Mouse (Mus musculus) ES-Bruce4 (cell line): ENCODE data around the gene Il22ra1. TPM values are rescaled to one million over a fixed set of nuclear protein-coding genes. Genes with fewer than 3 reads are reported as not detected.

ENCODE experiments used
- H3K27ac ChIP-seq: 2 replicates; pipeline ENCODE4 v1.5.1; 2012; ENCODE audit warnings: low read length, inconsistent platforms; ENCODE audit not compliant: insufficient read depth
- H3K27me3 ChIP-seq: 2 replicates; pipeline ENCODE4 v1.6.1; 2012; ENCODE audit warnings: mild to moderate bottlenecking, low read length, inconsistent platforms; ENCODE audit not compliant: control insufficient read depth, poor library complexity, insufficient read depth, severe bottlenecking
- H3K36me3 ChIP-seq: 2 replicates; pipeline ENCODE4 v1.6.1; 2012; ENCODE audit warnings: inconsistent platforms, mild to moderate bottlenecking, low read length, moderate library complexity; ENCODE audit not compliant: control insufficient read depth, poor library complexity, insufficient read depth, severe bottlenecking
- H3K4me1 ChIP-seq: one replicate; pipeline ENCODE4 v1.8.1; 2011; ENCODE audit warnings: low read length; ENCODE audit not compliant: control insufficient read depth, insufficient read depth
- H3K4me3 ChIP-seq: 2 replicates; pipeline ENCODE4 v1.5.1; 2011; ENCODE audit warnings: low read depth, mild to moderate bottlenecking, low read length
- H3K9ac ChIP-seq: 2 replicates; pipeline ENCODE4 v1.6.1; 2012; ENCODE audit warnings: low read depth, mild to moderate bottlenecking, inconsistent platforms; ENCODE audit not compliant: poor library complexity, severe bottlenecking
- H3K9me3 ChIP-seq: replicated peaks from 2 replicates; pipeline ENCODE4 v1.6.1; 2012; ENCODE audit warnings: mild to moderate bottlenecking, low read length, inconsistent platforms; ENCODE audit not compliant: control insufficient read depth, poor library complexity, insufficient read depth, severe bottlenecking
- CTCF ChIP-seq: IDR thresholded peaks from one replicate; pipeline ENCODE4 v1.8.1; 2011; ENCODE audit warnings: low read depth, low read length
- EP300 ChIP-seq: IDR thresholded peaks from 2 replicates; pipeline ENCODE4 v1.6.1; 2011; ENCODE audit warnings: low read depth, low read length; ENCODE audit not compliant: insufficient read depth
- POLR2A ChIP-seq: IDR thresholded peaks from one replicate; pipeline ENCODE4 v1.8.1; 2011; ENCODE audit warnings: low read length; ENCODE audit not compliant: insufficient read depth
- polyA plus RNA-seq: library from polyadenylated mRNA; stranded (reverse); fragments of >200 nt; gene quantifications from 2 replicates; pipeline ENCODE4 v1.2.4, GENCODE M21; 2011; ENCODE audit warnings: low read depth; ENCODE audit not compliant: missing spikeins, insufficient read depth, insufficient read length

The Il22ra1 gene
- polyA plus RNA-seq, 1 experiment, result not detected

DNA sequence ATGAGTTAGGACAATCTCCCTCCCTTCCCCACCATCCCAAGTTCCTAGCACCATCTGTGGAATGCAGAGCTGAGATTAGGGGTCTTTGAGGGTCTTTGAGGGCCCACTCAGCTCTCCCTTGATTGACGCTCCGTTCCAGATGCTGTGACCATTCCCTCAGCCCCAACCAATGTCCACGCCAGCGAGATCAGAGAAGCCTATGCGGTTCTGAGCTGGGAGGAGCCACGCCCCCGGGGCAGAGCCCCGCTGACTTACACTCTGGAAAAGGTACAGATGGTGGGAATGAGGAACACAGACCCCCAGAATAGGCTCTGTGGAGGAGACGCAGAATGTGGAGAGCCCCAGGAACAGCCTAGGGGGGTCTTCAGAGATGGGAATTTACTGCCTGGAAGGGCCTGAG, 51.7 kb downstream of the Il22ra1 start:
- Histone ChIP-seq H3K27me3 (no peaks in the 10 kb centered on the region), H3K4me1 (no peaks in the 10 kb centered on the region), H3K4me3 (no peak overlapping the region), H3K36me3 (no peaks in the 10 kb centered on the region), H3K27ac (no peak overlapping the region), H3K9me3 (no peaks in the 10 kb centered on the region), H3K9ac (no peak overlapping the region)
- no peak for TF ChIP-seq CTCF
- TF ChIP-seq POLR2A, result no peak
- TF ChIP-seq EP300, result no peak

DNA sequence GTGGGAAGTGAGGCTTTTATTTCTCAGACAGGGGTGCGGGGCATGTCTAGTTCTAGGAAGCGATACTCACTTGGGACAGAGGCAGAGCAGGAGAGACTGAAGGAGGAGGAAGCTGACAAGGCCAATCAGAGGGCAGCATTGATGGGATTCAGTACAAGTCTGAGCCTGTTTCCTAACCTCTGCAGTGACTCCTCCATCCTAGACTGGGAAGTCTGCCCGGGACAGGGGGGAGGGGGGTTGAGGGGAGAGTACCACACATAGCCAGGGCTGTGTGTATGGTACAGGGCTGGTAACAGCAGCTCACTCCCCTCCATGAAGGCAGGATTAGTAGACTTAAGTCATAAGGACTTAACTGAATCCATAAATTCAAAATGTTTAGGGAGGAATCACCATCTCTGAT, 52.3 kb downstream of the Il22ra1 start:
- Histone ChIP-seq H3K36me3 (no peaks in the 10 kb centered on the region), H3K9ac (no peak overlapping the region), H3K4me1 (no peaks in the 10 kb centered on the region), H3K4me3 (no peak overlapping the region), H3K9me3 (no peaks in the 10 kb centered on the region), H3K27me3 (no peaks in the 10 kb centered on the region), H3K27ac (no peak overlapping the region)
- TF ChIP-seq EP300 (no peak), POLR2A (no peak), CTCF (no peak)

DNA sequence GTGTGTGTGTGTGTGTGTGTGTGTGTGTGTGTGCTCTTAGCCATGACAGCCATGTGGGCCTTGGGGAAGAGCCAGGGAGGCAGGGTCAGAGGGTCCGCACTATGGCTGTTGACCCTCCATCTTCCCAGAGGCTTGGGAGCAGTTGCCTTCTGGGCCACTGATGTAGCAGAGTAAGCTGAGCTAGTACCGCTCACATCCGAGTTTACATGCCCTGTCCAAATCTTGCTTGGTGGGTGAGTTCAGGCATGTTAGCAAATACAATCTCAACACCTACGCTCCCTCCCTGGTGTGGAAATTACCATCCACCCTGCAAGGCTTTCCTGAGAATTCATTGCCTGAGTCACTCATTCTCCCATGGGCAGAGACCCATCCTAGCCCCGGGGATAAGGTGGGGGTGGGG, 53.3 kb downstream of the Il22ra1 start:
- TF ChIP-seq POLR2A (no peak), EP300 (no peak), CTCF (no peak)
- Histone ChIP-seq H3K9ac (no peak overlapping the region), H3K4me3 (no peak overlapping the region), H3K27me3 (no peaks in the 10 kb centered on the region), H3K36me3 (no peaks in the 10 kb centered on the region), H3K4me1 (no peaks in the 10 kb centered on the region), H3K27ac (no peak overlapping the region), H3K9me3 (no peaks in the 10 kb centered on the region)

DNA sequence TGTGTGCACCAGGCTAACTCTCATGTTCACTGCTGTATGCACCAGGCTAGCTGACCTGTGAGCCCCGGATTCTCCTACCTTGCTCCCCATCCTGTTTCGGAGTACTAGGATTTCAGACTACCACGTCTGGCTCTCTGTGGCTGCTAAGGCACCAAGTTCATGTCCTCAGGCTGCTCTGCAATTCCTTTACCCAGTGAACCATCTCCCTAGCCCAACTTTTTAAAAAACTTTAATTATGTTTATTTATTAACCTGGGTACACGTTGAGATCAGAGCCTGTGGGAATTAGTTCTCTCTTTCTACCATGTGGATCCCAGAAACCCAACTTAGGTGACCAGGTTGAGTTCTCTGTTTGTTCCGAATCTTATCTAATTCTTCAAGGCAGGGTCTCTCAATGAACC, 58.6 kb downstream of the Il22ra1 start:
- no peak overlapping the region for H3K9ac ChIP-seq
- peaks cover 2% of the 10 kb centered on the region for H3K4me1 ChIP-seq
- no peak overlapping the region for H3K27ac ChIP-seq
- H3K9me3 ChIP-seq, result no peaks in the 10 kb centered on the region
- no peaks in the 10 kb centered on the region for H3K27me3 ChIP-seq
- H3K36me3 ChIP-seq, result no peaks in the 10 kb centered on the region
- H3K4me3 ChIP-seq, result no peak overlapping the region
- TF ChIP-seq CTCF (no peak), EP300 (no peak), POLR2A (no peak)

DNA sequence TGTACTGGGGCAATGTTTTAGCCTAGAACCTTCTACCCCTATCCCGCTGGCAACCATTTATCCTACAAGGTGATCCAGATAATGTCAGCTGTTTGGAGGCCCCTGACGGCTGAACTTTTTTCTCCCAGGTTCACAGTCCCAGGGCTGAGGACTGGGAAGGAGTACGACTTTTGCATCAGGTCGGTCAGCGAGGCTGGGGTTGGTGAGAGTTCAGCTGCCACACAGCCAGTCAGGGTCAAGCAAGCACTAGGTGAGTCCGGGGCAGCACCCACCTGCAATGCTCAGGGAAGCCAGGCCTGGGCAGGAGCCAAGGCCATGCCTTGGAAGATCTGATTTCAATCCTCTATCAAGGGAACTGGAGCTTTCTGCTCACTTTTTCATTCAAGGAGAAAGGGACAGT, 59.3 kb downstream of the Il22ra1 start:
- Histone ChIP-seq H3K9me3 (no peaks in the 10 kb centered on the region), H3K36me3 (no peaks in the 10 kb centered on the region), H3K27ac (no peak overlapping the region), H3K9ac (no peak overlapping the region), H3K27me3 (no peaks in the 10 kb centered on the region), H3K4me1 (peaks cover 2% of the 10 kb centered on the region), H3K4me3 (no peak overlapping the region)
- TF ChIP-seq CTCF (no peak), POLR2A (no peak), EP300 (no peak)

DNA sequence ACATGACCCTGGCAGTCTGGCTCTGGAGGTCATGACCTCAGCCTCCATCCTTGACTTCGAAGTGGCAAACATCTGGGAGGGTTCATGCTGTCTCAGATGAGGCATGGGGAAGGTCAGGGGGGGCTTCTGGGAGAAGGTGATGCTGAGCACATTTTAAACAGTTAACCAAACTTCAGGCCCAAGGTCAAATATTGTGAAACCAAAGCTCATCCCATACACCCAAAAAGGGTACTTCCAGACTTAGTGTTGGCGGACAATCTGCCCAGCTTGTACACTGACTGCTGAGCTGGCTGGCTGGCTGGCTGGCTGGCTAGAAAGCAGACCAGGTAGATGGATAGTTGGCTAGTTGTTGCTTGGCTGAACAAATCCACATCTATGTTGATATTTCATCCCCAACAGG, 61.2 kb downstream of the Il22ra1 start:
- Histone ChIP-seq H3K4me3 (no peak overlapping the region), H3K27me3 (no peaks in the 10 kb centered on the region), H3K9me3 (no peaks in the 10 kb centered on the region), H3K27ac (no peak overlapping the region), H3K4me1 (peaks cover 2% of the 10 kb centered on the region), H3K9ac (no peak overlapping the region), H3K36me3 (no peaks in the 10 kb centered on the region)
- TF ChIP-seq POLR2A (no peak), CTCF (no peak), EP300 (no peak)

DNA sequence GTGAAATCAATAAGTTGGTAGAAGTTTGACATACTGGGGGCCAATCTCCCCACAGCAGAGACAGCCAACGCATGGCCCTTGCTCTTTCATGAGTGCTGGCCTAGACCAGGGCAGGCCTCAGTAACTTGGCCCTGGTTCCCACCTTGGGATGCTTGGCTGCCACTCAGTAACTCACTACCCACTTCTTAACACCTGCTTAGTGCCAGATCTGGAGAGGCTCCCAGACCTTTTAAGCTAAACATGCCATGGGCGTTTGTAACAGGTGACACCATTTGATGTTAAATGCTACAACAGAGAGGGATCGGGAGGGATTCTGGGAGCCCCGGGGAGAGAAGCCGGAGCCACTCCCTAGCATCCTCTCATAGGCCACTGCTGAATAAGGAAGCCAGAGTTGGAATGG, 64.8 kb downstream of the Il22ra1 start:
- Histone ChIP-seq H3K4me1 (peaks cover 5% of the 10 kb centered on the region), H3K27me3 (no peaks in the 10 kb centered on the region), H3K36me3 (no peaks in the 10 kb centered on the region), H3K9me3 (no peaks in the 10 kb centered on the region), H3K27ac (no peak overlapping the region), H3K9ac (no peak overlapping the region), H3K4me3 (no peak overlapping the region)
- TF ChIP-seq CTCF (no peak), EP300 (no peak), POLR2A (no peak)
